Mouse (Mus musculus) heart, postnatal 0 days (tissue): Measurements from ENCODE around the gene Slc2a9. TPM values are rescaled to one million over a fixed set of nuclear protein-coding genes. Genes with fewer than 3 reads are reported as not detected.

Experiments
- ATAC-seq: fragments of 200-750 bp; cut with Nextera tagmentation; 2 replicates; pipeline ENCODE4 v1.8.0; 2017; ENCODE audit warnings: low read depth, moderate number of reproducible peaks, moderate library complexity; ENCODE audit not compliant: insufficient read depth
- DNase-seq: peaks from one replicate; pipeline ENCODE4 v3.0.0-alpha.2; 2016; ENCODE audit warnings: low spot score
- H3K27ac ChIP-seq: fragments of 300-500 bp; sonication (generic); 2 replicates; pipeline ENCODE4 v1.5.1; 2014; ENCODE audit warnings: low read depth, mild to moderate bottlenecking
- H3K27me3 ChIP-seq: fragments of 300-500 bp; sonication (generic); 2 replicates; pipeline ENCODE4 v1.6.1; 2014; ENCODE audit warnings: low read length, mixed read lengths; ENCODE audit not compliant: control insufficient read depth, insufficient read depth
- H3K36me3 ChIP-seq: fragments of 300-500 bp; sonication (generic); replicated peaks from 2 replicates; pipeline ENCODE4 v1.6.1; 2014; ENCODE audit warnings: low read length, mixed read lengths; ENCODE audit not compliant: control insufficient read depth, insufficient read depth
- H3K4me1 ChIP-seq: fragments of 300-500 bp; sonication (generic); 2 replicates; pipeline ENCODE4 v1.6.1; 2014; ENCODE audit warnings: antibody characterized with exemption; ENCODE audit not compliant: control insufficient read depth, insufficient read depth
- H3K4me2 ChIP-seq: fragments of 300-500 bp; sonication (generic); 2 replicates; pipeline ENCODE4 v1.6.1; 2014; ENCODE audit warnings: low read depth, mild to moderate bottlenecking, low read length, moderate library complexity
- H3K4me3 ChIP-seq: fragments of 300-500 bp; sonication (generic); 2 replicates; pipeline ENCODE4 v1.5.1; 2014; ENCODE audit warnings: low read depth, low read length
- H3K9ac ChIP-seq: fragments of 300-500 bp; sonication (generic); replicated peaks from 2 replicates; pipeline ENCODE4 v1.6.1; 2014; ENCODE audit warnings: low read depth, low read length, mixed read lengths
- H3K9me3 ChIP-seq: fragments of 300-500 bp; sonication (generic); replicated peaks from 2 replicates; pipeline ENCODE4 v1.6.1; 2016; ENCODE audit warnings: low read length; ENCODE audit not compliant: control insufficient read depth
- CTCF ChIP-seq: IDR thresholded peaks from 2 replicates; pipeline ENCODE4 v1.5.1; 2016; ENCODE audit warnings: antibody characterized with exemption, control low read depth, low read depth
- EP300 ChIP-seq: IDR thresholded peaks from 2 replicates; pipeline ENCODE4 v1.6.1; 2016; ENCODE audit warnings: antibody characterized with exemption, low read depth
- WGBS: fragments of 180-500 bp; shearing (Covaris S2); extraction: QIAGEN DNeasy Blood & Tissue Kit; methylation state at CpG from one replicate; pipeline ENCODE4 v1.1.7; 2014; 5-methylcytosine and 5-hydroxymethylcytosine counted together
- polyA plus RNA-seq: library from polyadenylated mRNA; unstranded; fragments of >200 nt; fragmentation: Nextera tagmentation; extraction: Ambion mirVana; gene quantifications from 2 replicates; pipeline ENCODE4 v1.2.1, GENCODE M21; 2015
- total RNA-seq: library from RNA; depleted of rRNA; stranded (reverse); fragments of >200 nt; gene quantifications from 2 replicates; pipeline ENCODE4 v1.2.3, GENCODE M21; 2014; ENCODE audit warnings: low replicate concordance

Slc2a9 gene
- total and polyA plus RNA-seq, 2 experiments from 2014 or later = 0.23 to 0.61 TPM

GRCm38 (mm10) chr5:38516267-38516666 lies 13.3 kb upstream of the Slc2a9 start:
- no peak for ATAC-seq
- no peaks in the 10 kb centered on the region for H3K4me1 ChIP-seq
- no peaks in the 10 kb centered on the region for H3K27me3 ChIP-seq
- H3K4me3 ChIP-seq = no peak overlapping the region
- H3K9ac ChIP-seq = no peak overlapping the region
- no peak for TF ChIP-seq EP300
- TF ChIP-seq CTCF = peak; percentile 41
- H3K36me3 ChIP-seq = no peaks in the 10 kb centered on the region
- H3K9me3 ChIP-seq = no peaks in the 10 kb centered on the region
- H3K27ac ChIP-seq = no peak overlapping the region
- 43% methylated on average over 6 of the region's 6 CpGs for WGBS
- no peak overlapping the region for H3K4me2 ChIP-seq
- peak; percentile 46 for DNase-seq

GRCm38 (mm10) chr5:38512991-38513390 lies 10.0 kb upstream of the Slc2a9 start:
- Histone ChIP-seq H3K36me3 (no peaks in the 10 kb centered on the region), H3K27ac (no peak overlapping the region), H3K27me3 (no peaks in the 10 kb centered on the region), H3K4me3 (no peak overlapping the region), H3K4me2 (no peak overlapping the region), H3K9me3 (no peaks in the 10 kb centered on the region), H3K9ac (no peak overlapping the region), H3K4me1 (no peaks in the 10 kb centered on the region)
- TF ChIP-seq CTCF = no peak
- no peak for TF ChIP-seq EP300
- ATAC-seq (no peak), DNase-seq (no peak)
- 9% methylated on average over 2 of the region's 2 CpGs for WGBS

- ATAC-seq = no peak
- DNase-seq = no peak
- H3K4me1 ChIP-seq = no peaks in the 10 kb centered on the region
- no peaks in the 10 kb centered on the region for H3K9me3 ChIP-seq
- no peak overlapping the region for H3K9ac ChIP-seq
- H3K4me3 ChIP-seq = no peak overlapping the region
- H3K27ac ChIP-seq = no peak overlapping the region
- no peak overlapping the region for H3K4me2 ChIP-seq
- H3K27me3 ChIP-seq = no peaks in the 10 kb centered on the region
- H3K36me3 ChIP-seq = no peaks in the 10 kb centered on the region
- TF ChIP-seq CTCF (no peak), EP300 (no peak)
- WGBS = 37% methylated on average over 4 of the region's 4 CpGs
These were observed 6.6 kb upstream of the Slc2a9 start for GRCm38 (mm10) chr5:38509568-38509967.

- Histone ChIP-seq H3K4me3 (no peak overlapping the region), H3K9me3 (no peaks in the 10 kb centered on the region), H3K4me2 (no peak overlapping the region), H3K27me3 (no peaks in the 10 kb centered on the region), H3K27ac (no peak overlapping the region), H3K4me1 (no peaks in the 10 kb centered on the region), H3K9ac (no peak overlapping the region), H3K36me3 (no peaks in the 10 kb centered on the region)
- no peak for ATAC-seq
- 57% methylated on average over 3 of the region's 3 CpGs for WGBS
- TF ChIP-seq EP300 = no peak
- TF ChIP-seq CTCF = no peak
- no peak for DNase-seq
These were observed 2.5 kb upstream of the Slc2a9 start for GRCm38 (mm10) chr5:38505435-38505765.

- no peak overlapping the region for H3K27ac ChIP-seq
These were observed 1.9 kb upstream of the Slc2a9 start for GRCm38 (mm10) chr5:38504747-38505434.

GRCm38 (mm10) chr5:38504116-38504515 lies 1.2 kb upstream of the Slc2a9 start:
- no peak overlapping the region for H3K27ac ChIP-seq

More at GRCm38 (mm10) chr5:38504747-38505434, 1.9 kb upstream of the Slc2a9 start:
- no peaks in the 10 kb centered on the region for H3K4me1 ChIP-seq
- H3K4me2 ChIP-seq = no peak overlapping the region
- no peak overlapping the region for H3K9ac ChIP-seq
- ATAC-seq (no peak), DNase-seq (no peak)
- no peaks in the 10 kb centered on the region for H3K9me3 ChIP-seq
- H3K27me3 ChIP-seq = no peaks in the 10 kb centered on the region
- TF ChIP-seq EP300 (no peak), CTCF (no peak)
- no peak overlapping the region for H3K4me3 ChIP-seq
- H3K36me3 ChIP-seq = no peaks in the 10 kb centered on the region
- 54% methylated on average over 6 of the region's 6 CpGs for WGBS

More at GRCm38 (mm10) chr5:38504116-38504515, 1.2 kb upstream of the Slc2a9 start:
- no peaks in the 10 kb centered on the region for H3K4me1 ChIP-seq
- ATAC-seq (no peak), DNase-seq (no peak)
- H3K36me3 ChIP-seq = no peaks in the 10 kb centered on the region
- no peak overlapping the region for H3K9ac ChIP-seq
- no peak overlapping the region for H3K4me2 ChIP-seq
- WGBS = 47% methylated on average over 1 of the region's 1 CpGs
- no peaks in the 10 kb centered on the region for H3K27me3 ChIP-seq
- H3K4me3 ChIP-seq = no peak overlapping the region
- TF ChIP-seq EP300 (no peak), CTCF (no peak)
- no peaks in the 10 kb centered on the region for H3K9me3 ChIP-seq
